Mouse (Mus musculus): ENCODE measurements around the gene Fam13a.

DNA sequence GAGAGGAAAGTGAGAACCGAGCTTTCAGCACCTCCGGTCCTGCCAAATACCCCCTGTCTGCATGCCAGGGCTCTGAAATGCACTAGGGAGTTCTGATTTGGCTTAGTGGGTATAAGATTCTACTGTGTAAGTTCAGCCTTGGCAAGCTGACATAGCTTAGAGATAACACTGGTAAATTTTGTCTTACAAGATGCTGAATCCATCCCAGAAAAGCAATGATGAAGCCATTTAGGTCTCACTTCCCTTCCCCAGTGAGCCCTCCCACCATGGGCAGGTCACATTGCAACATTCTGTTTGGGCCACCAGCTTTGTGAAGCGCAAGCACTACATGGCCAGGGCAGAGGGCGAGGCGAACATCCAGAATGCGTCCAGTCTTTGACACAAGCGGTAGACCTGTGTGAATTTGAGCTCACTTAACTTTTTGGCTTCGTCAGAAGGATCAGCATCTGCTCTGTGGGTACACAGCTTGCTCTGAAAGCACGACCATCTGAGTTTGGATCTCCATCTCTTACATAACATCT is 94.4 kb downstream of the Fam13a start:
- TF ChIP-seq GATA1 (IDR thresholded peaks at IDR 0.05; ENCODE audit: low read length) (no peak), TAL1 (IDR thresholded peaks at IDR 0.05; ENCODE audit: low read length) (no peak)

Data from erythroblast, embryonic 14.5 days (primary cell).